In genomic region chr2:163239945-163240344, GRCm38 (mm10) we compare ENCODE assay signal across 29 mouse cellular contexts. TPM values are rescaled to one million over a fixed set of nuclear protein-coding genes. Genes with fewer than 3 reads are reported as not detected.
A peak's percentile ranks its signal among the peaks of the same experiment; 100 is the strongest.
DNase-seq lines count a peak whose midpoint lies in the region; ATAC-seq and TF ChIP-seq lines count a peak whose summit lies in the region.
"Had no signal": no experiment of that assay in that cellular context is flagged by ENCODE, and none has a peak within 500 bp of the region (broad histone marks: within the 10 kb centered on the region; RNA-seq: fewer than 3 reads in every experiment).

No protein-coding gene starts in this region.

- no peak overlapping the region for H3K4me3 ChIP-seq in forebrain, embryonic 12.5 days (replicated peaks)
- H3K4me3 ChIP-seq in forebrain, embryonic 15.5 days, result no peak overlapping the region
- no peak overlapping the region for H3K4me3 ChIP-seq in intestine, embryonic 15.5 days (replicated peaks)
- no peak overlapping the region for H3K4me3 ChIP-seq in intestine, postnatal 0 days (ENCODE audit: low read depth, low read length)
- no peak overlapping the region for H3K4me3 ChIP-seq in midbrain, embryonic 14.5 days (replicated peaks; ENCODE audit: low read depth, low read length)
- no peak overlapping the region for H3K4me3 ChIP-seq in midbrain, embryonic 13.5 days (replicated peaks)
- no peak overlapping the region for H3K4me3 ChIP-seq in limb, embryonic 13.5 days
- no peak overlapping the region for H3K4me3 ChIP-seq in thymus, adult 2 months (ENCODE audit: control insufficient read depth, insufficient read depth, low read length)
- H3K4me3 ChIP-seq: embryonic facial prominence, embryonic 12.5 days; forebrain, embryonic 10.5 days; kidney, embryonic 15.5 days; limb, embryonic 15.5 days; megakaryocyte, embryonic 14.5 days had no signal

- no peak for TF ChIP-seq CTCF in intestine, postnatal 0 days (IDR thresholded peaks at IDR 0.05; ENCODE audit: low read depth)
- no peak for TF ChIP-seq CTCF in thymus, adult 2 months (IDR thresholded peaks at IDR 0.05; ENCODE audit: borderline replicate concordance, control insufficient read depth, extremely low read depth, insufficient read depth, low read length, poor library complexity)

- WGBS in forebrain, embryonic 12.5 days, result 67% methylated on average over 8 of the region's 8 CpGs
- 54% methylated on average over 8 of the region's 8 CpGs for WGBS in forebrain, embryonic 15.5 days
- WGBS in intestine, embryonic 15.5 days, result 46% methylated on average over 8 of the region's 8 CpGs
- WGBS in intestine, postnatal 0 days, result 66% methylated on average over 8 of the region's 8 CpGs
- WGBS in midbrain, embryonic 14.5 days, result 56% methylated on average over 8 of the region's 8 CpGs
- 61% methylated on average over 8 of the region's 8 CpGs for WGBS in midbrain, embryonic 13.5 days
- WGBS in limb, embryonic 13.5 days, result 57% methylated on average over 8 of the region's 8 CpGs
- WGBS in thymus, adult 2 months, result 93% methylated on average over 8 of the region's 8 CpGs

- H3K4me2 ChIP-seq in forebrain, embryonic 12.5 days, result no peak overlapping the region
- H3K4me2 ChIP-seq in forebrain, embryonic 15.5 days (replicated peaks), result no peak overlapping the region
- no peak overlapping the region for H3K4me2 ChIP-seq in intestine, embryonic 15.5 days (replicated peaks)
- no peak overlapping the region for H3K4me2 ChIP-seq in intestine, postnatal 0 days (replicated peaks; ENCODE audit: low read depth)
- H3K4me2 ChIP-seq in midbrain, embryonic 14.5 days (ENCODE audit: low read length), result no peak overlapping the region
- no peak overlapping the region for H3K4me2 ChIP-seq in midbrain, embryonic 13.5 days (replicated peaks)
- H3K4me2 ChIP-seq in limb, embryonic 13.5 days (replicated peaks), result no peak overlapping the region
- H3K4me2 ChIP-seq: embryonic facial prominence, embryonic 12.5 days; heart, embryonic 11.5 days; kidney, embryonic 15.5 days; limb, embryonic 15.5 days had no signal

- no peaks in the 10 kb centered on the region for H3K36me3 ChIP-seq in forebrain, embryonic 12.5 days (replicated peaks)
- H3K36me3 ChIP-seq in forebrain, embryonic 15.5 days, result no peaks in the 10 kb centered on the region
- H3K36me3 ChIP-seq in intestine, embryonic 15.5 days, result no peaks in the 10 kb centered on the region
- H3K36me3 ChIP-seq in intestine, postnatal 0 days (ENCODE audit: control insufficient read depth, insufficient read depth), result no peaks in the 10 kb centered on the region
- H3K36me3 ChIP-seq in midbrain, embryonic 14.5 days (ENCODE audit: control insufficient read depth, insufficient read depth, low read length), result no peaks in the 10 kb centered on the region
- no peaks in the 10 kb centered on the region for H3K36me3 ChIP-seq in midbrain, embryonic 13.5 days
- no peaks in the 10 kb centered on the region for H3K36me3 ChIP-seq in limb, embryonic 13.5 days
- H3K36me3 ChIP-seq in thymus, adult 2 months (ENCODE audit: control insufficient read depth, insufficient read depth, low read length), result no peaks in the 10 kb centered on the region
- H3K36me3 ChIP-seq: embryonic facial prominence, embryonic 12.5 days; forebrain, embryonic 10.5 days; G1E; kidney, embryonic 15.5 days; limb, embryonic 15.5 days had no signal

- peaks cover 61% of the 10 kb centered on the region for H3K4me1 ChIP-seq in forebrain, embryonic 12.5 days
- H3K4me1 ChIP-seq in forebrain, embryonic 15.5 days, result peaks cover 41% of the 10 kb centered on the region
- 0 out of 2 replicates have a peak, but pooled peaks cover 9% of the 10 kb centered on the region for H3K4me1 ChIP-seq in intestine, embryonic 15.5 days (replicated peaks)
- H3K4me1 ChIP-seq in intestine, postnatal 0 days (replicated peaks; ENCODE audit: control insufficient read depth, insufficient read depth, low read length), result no peaks in the 10 kb centered on the region
- peaks cover 47% of the 10 kb centered on the region for H3K4me1 ChIP-seq in midbrain, embryonic 14.5 days (ENCODE audit: control insufficient read depth, insufficient read depth, low read length)
- peaks cover 72% of the 10 kb centered on the region for H3K4me1 ChIP-seq in midbrain, embryonic 13.5 days (replicated peaks)
- peaks cover 9% of the 10 kb centered on the region; the same call in 1 of the 2 replicates for H3K4me1 ChIP-seq in limb, embryonic 13.5 days
- H3K4me1 ChIP-seq in thymus, adult 2 months (replicated peaks; ENCODE audit: control insufficient read depth, insufficient read depth, low read length), result peaks cover 9% of the 10 kb centered on the region

- ATAC-seq in forebrain, embryonic 12.5 days (ENCODE audit: low FRiP score), result no peak
- ATAC-seq in forebrain, embryonic 15.5 days (replicated peaks), result no peak
- ATAC-seq in intestine, embryonic 15.5 days, result peak; percentile 7; the same call in 1 of the 2 replicates
- ATAC-seq in intestine, postnatal 0 days, result no peak
- no peak for ATAC-seq in midbrain, embryonic 14.5 days (ENCODE audit: low FRiP score, low TSS enrichment)
- no peak for ATAC-seq in midbrain, embryonic 13.5 days
- ATAC-seq in limb, embryonic 13.5 days (ENCODE audit: low FRiP score, low read depth), result peak; percentile 24; the same call in 1 of the 2 replicates
- ATAC-seq: hindbrain, embryonic 16.5 days; Patski had no signal

- no peaks in the 10 kb centered on the region for H3K27me3 ChIP-seq in forebrain, embryonic 12.5 days
- H3K27me3 ChIP-seq in forebrain, embryonic 15.5 days, result peaks cover 19% of the 10 kb centered on the region; the same call in 1 of the 2 replicates
- no peaks in the 10 kb centered on the region for H3K27me3 ChIP-seq in intestine, embryonic 15.5 days (replicated peaks)
- no peaks in the 10 kb centered on the region for H3K27me3 ChIP-seq in intestine, postnatal 0 days (replicated peaks; ENCODE audit: control insufficient read depth, insufficient read depth, low read length)
- no peaks in the 10 kb centered on the region for H3K27me3 ChIP-seq in midbrain, embryonic 14.5 days (ENCODE audit: control insufficient read depth, insufficient read depth, low read length)
- no peaks in the 10 kb centered on the region for H3K27me3 ChIP-seq in midbrain, embryonic 13.5 days
- peaks cover 3% of the 10 kb centered on the region; the same call in 1 of the 2 replicates for H3K27me3 ChIP-seq in limb, embryonic 13.5 days
- no peaks in the 10 kb centered on the region for H3K27me3 ChIP-seq in thymus, adult 2 months (ENCODE audit: control insufficient read depth, insufficient read depth, low read length)
- H3K27me3 ChIP-seq: embryonic facial prominence, embryonic 12.5 days; limb, embryonic 15.5 days had no signal

- H3K9me3 ChIP-seq in forebrain, embryonic 12.5 days, result no peaks in the 10 kb centered on the region
- H3K9me3 ChIP-seq in forebrain, embryonic 15.5 days, result no peaks in the 10 kb centered on the region
- no peaks in the 10 kb centered on the region for H3K9me3 ChIP-seq in intestine, embryonic 15.5 days
- no peaks in the 10 kb centered on the region for H3K9me3 ChIP-seq in intestine, postnatal 0 days (ENCODE audit: control insufficient read depth)
- H3K9me3 ChIP-seq in midbrain, embryonic 14.5 days (ENCODE audit: control insufficient read depth, low read length), result no peaks in the 10 kb centered on the region
- H3K9me3 ChIP-seq in midbrain, embryonic 13.5 days, result no peaks in the 10 kb centered on the region
- no peaks in the 10 kb centered on the region for H3K9me3 ChIP-seq in limb, embryonic 13.5 days
- H3K9me3 ChIP-seq: embryonic facial prominence, embryonic 12.5 days; forebrain, embryonic 10.5 days; G1E; kidney, embryonic 15.5 days; limb, embryonic 15.5 days had no signal

- H3K9ac ChIP-seq in forebrain, embryonic 12.5 days, result no peak overlapping the region
- H3K9ac ChIP-seq in forebrain, embryonic 15.5 days (replicated peaks), result no peak overlapping the region
- H3K9ac ChIP-seq in intestine, embryonic 15.5 days, result no peak overlapping the region
- H3K9ac ChIP-seq in intestine, postnatal 0 days (ENCODE audit: low read depth, low read length), result no peak overlapping the region
- H3K9ac ChIP-seq in midbrain, embryonic 14.5 days (replicated peaks; ENCODE audit: low read length), result no peak overlapping the region; the same call in 1 of the 2 replicates
- H3K9ac ChIP-seq in midbrain, embryonic 13.5 days (replicated peaks), result no peak overlapping the region
- H3K9ac ChIP-seq in limb, embryonic 13.5 days, result no peak overlapping the region
- H3K9ac ChIP-seq: embryonic facial prominence, embryonic 12.5 days; kidney, embryonic 15.5 days; limb, embryonic 15.5 days; liver, embryonic 14.5 days had no signal

- DNase-seq in midbrain, embryonic 14.5 days, result no peak
- no peak for DNase-seq in thymus, adult 2 months
- DNase-seq: adrenal gland, postnatal 10 days; cerebellum, adult 11 months; cerebellum, adult 9-10 months; cerebellum, postnatal 36 days; gastrocnemius, postnatal 14 days; heart, postnatal 10 days; kidney, postnatal 25 days; lung, adult 2 months; lung, postnatal 36 days; thymus, adult 18-20 months; thymus, postnatal 36 days had no signal

- no peak for TF ChIP-seq POLR2A in thymus, adult 2 months (IDR thresholded peaks at IDR 0.05; ENCODE audit: control insufficient read depth, extremely low read depth, insufficient read depth, low read length, poor library complexity)

- 0 out of 2 replicates have a peak overlapping the region, but pooled peaks have one; percentile 21 for H3K27ac ChIP-seq in forebrain, embryonic 12.5 days
- H3K27ac ChIP-seq in forebrain, embryonic 15.5 days (replicated peaks), result no peak overlapping the region
- no peak overlapping the region for H3K27ac ChIP-seq in intestine, embryonic 15.5 days
- H3K27ac ChIP-seq in intestine, postnatal 0 days (ENCODE audit: low read depth, low read length), result no peak overlapping the region
- peak overlapping the region; percentile 8; the same call in 1 of the 2 replicates for H3K27ac ChIP-seq in midbrain, embryonic 14.5 days (replicated peaks; ENCODE audit: low read depth, low read length)
- no peak overlapping the region for H3K27ac ChIP-seq in midbrain, embryonic 13.5 days
- H3K27ac ChIP-seq in limb, embryonic 13.5 days, result no peak overlapping the region
- H3K27ac ChIP-seq in thymus, adult 2 months (ENCODE audit: control insufficient read depth, insufficient read depth, low read length), result no peak overlapping the region
- H3K27ac ChIP-seq: embryonic facial prominence, embryonic 12.5 days; kidney, embryonic 15.5 days; limb, embryonic 15.5 days; liver, embryonic 14.5 days had no signal

RNA-seq across cellular contexts. Expression of gene Tox2, which starts 37.0 kb away (rescaled TPM):
- polyA plus RNA-seq in forebrain, embryonic 12.5 days (2016; fragmentation: Nextera tagmentation; extraction: Ambion mirVana), result 27.2 and 31.6 TPM in 2 replicates
- 18.1 and 19.7 TPM in 2 replicates for polyA plus RNA-seq in forebrain, embryonic 15.5 days (2015; fragmentation: Nextera tagmentation; extraction: Ambion mirVana)
- 5.0 and 6.1 TPM in 2 replicates for polyA plus RNA-seq in intestine, embryonic 15.5 days (2015; fragmentation: Nextera tagmentation; extraction: Ambion mirVana)
- polyA plus RNA-seq in intestine, postnatal 0 days (2015; fragmentation: Nextera tagmentation; extraction: Ambion mirVana), result 2.0 and 3.3 TPM in 2 replicates
- polyA plus RNA-seq in midbrain, embryonic 14.5 days (2014; fragmentation: Nextera tagmentation; extraction: Ambion mirVana), result 36.7 and 46.8 TPM in 2 replicates
- polyA plus RNA-seq in midbrain, embryonic 13.5 days (2015; fragmentation: Nextera tagmentation; extraction: Ambion mirVana), result 38.8 and 44.2 TPM in 2 replicates
- 3.5 and 4.5 TPM in 2 replicates for polyA plus RNA-seq in limb, embryonic 13.5 days (2015; fragmentation: Nextera tagmentation; extraction: Ambion mirVana)
- 18.4 and 23.7 TPM in 2 replicates for polyA plus RNA-seq in thymus, adult 2 months (2012; rRNA removed)
- polyA plus RNA-seq: G1E, Patski had no signal

Comparison
In these comparisons a context has a peak if more than half of its experiments do, and no peak if none do; other contexts are left out.
1. ATAC-seq: peak in intestine, embryonic 15.5 days (single experiment) and limb, embryonic 13.5 days (single experiment); none in forebrain, embryonic 12.5 days (single experiment), forebrain, embryonic 15.5 days (single experiment), intestine, postnatal 0 days (single experiment), midbrain, embryonic 14.5 days (single experiment) and midbrain, embryonic 13.5 days (single experiment).
2. H3K27ac ChIP-seq: peak in forebrain, embryonic 12.5 days (single experiment) and midbrain, embryonic 14.5 days (single experiment); none in forebrain, embryonic 15.5 days (single experiment), intestine, embryonic 15.5 days (single experiment), intestine, postnatal 0 days (single experiment), midbrain, embryonic 13.5 days (single experiment), limb, embryonic 13.5 days (single experiment) and thymus, adult 2 months (single experiment).